Mouse (Mus musculus) adrenal gland, adult 10 weeks (tissue): ENCODE measurements around the gene Gm36079. TPM values are rescaled to one million over a fixed set of nuclear protein-coding genes. Genes with fewer than 3 reads are reported as not detected.

ENCODE experiments used
- polyA plus RNA-seq: library from polyadenylated mRNA; stranded (reverse); fragments of 350-450 nt; fragmentation: Illumina TruSeq; extraction: RNeasy Lipid Tissue Mini Kit (QIAGEN cat#74804); gene quantifications from one replicate; pipeline ENCODE4 v1.2.3, GENCODE M21; 2014; ENCODE audit warnings: low read depth, low replicate concordance

The Gm36079 gene
- not detected for polyA plus RNA-seq

GRCm38 (mm10) chr13:120026911-120027310 lies at the start of gene Gm36079:
Gene Gm36079 (minus strand): TSS chr13:120027011.

GRCm38 (mm10) chr13:120052085-120052484 lies 25.3 kb upstream of the Gm36079 start, which contains the start of gene Gm21188:
Gene Gm21188 (minus strand): TSS chr13:120052194.

Other genes with a start within 250 kb of the Gm36079 start
- 107 TPM for gene Zfp131, start 236.1 kb downstream of the Gm36079 start, polyA plus RNA-seq
- not detected for gene AF067063, start 196.8 kb downstream of the Gm36079 start, polyA plus RNA-seq
- not detected for gene D13Ertd608e, start 191.0 kb downstream of the Gm36079 start, polyA plus RNA-seq
- gene Tcstv1, start 132.2 kb downstream of the Gm36079 start, polyA plus RNA-seq = not detected
- not detected for gene Gm21761, start 97.7 kb downstream of the Gm36079 start, polyA plus RNA-seq
- not detected for gene B020031M17Rik, start 76.2 kb downstream of the Gm36079 start, polyA plus RNA-seq
- 2.3 TPM for gene Gm21188, start 25.2 kb upstream of the Gm36079 start, polyA plus RNA-seq
- not detected for gene Gm20767, start 113.2 kb upstream of the Gm36079 start, polyA plus RNA-seq
- not detected for gene Gm21818, start 145.4 kb upstream of the Gm36079 start, polyA plus RNA-seq
- gene Gm21762, start 188.9 kb upstream of the Gm36079 start, polyA plus RNA-seq = not detected
- not detected for gene Gm21731, start 212.1 kb upstream of the Gm36079 start, polyA plus RNA-seq
- not detected for gene AF067061, start 236.1 kb upstream of the Gm36079 start, polyA plus RNA-seq